In genomic region chr1:134641507-134641906, GRCm38 (mm10) we compare ENCODE assay signal across 10 mouse cellular contexts. TPM values are rescaled to one million over a fixed set of nuclear protein-coding genes. Genes with fewer than 3 reads are reported as not detected.
DNase-seq lines count a peak whose midpoint lies in the region; ATAC-seq and TF ChIP-seq lines count a peak whose summit lies in the region.
"Had no signal": no experiment of that assay in that cellular context is flagged by ENCODE, and none has a peak within 500 bp of the region (broad histone marks: within the 10 kb centered on the region; RNA-seq: fewer than 3 reads in every experiment).

No protein-coding gene starts in this region.

- H3K27ac ChIP-seq in kidney, embryonic 15.5 days = no peak overlapping the region
- no peak overlapping the region for H3K27ac ChIP-seq in forebrain, embryonic 10.5 days

- no peak overlapping the region for H3K9ac ChIP-seq in kidney, embryonic 15.5 days
- H3K9ac ChIP-seq: heart, embryonic 12.5 days had no signal

- H3K36me3 ChIP-seq in kidney, embryonic 15.5 days = no peaks in the 10 kb centered on the region
- peaks cover 2% of the 10 kb centered on the region; the same call in 1 of the 2 replicates for H3K36me3 ChIP-seq in E14TG2a.4 (ENCODE audit: insufficient read depth, low read length)
- H3K36me3 ChIP-seq in forebrain, embryonic 10.5 days (replicated peaks) = no peaks in the 10 kb centered on the region
- H3K36me3 ChIP-seq: heart, embryonic 12.5 days had no signal

- peaks cover 40% of the 10 kb centered on the region for H3K27me3 ChIP-seq in kidney, embryonic 15.5 days
- peaks cover 42% of the 10 kb centered on the region for H3K27me3 ChIP-seq in E14TG2a.4 (ENCODE audit: insufficient read depth, low read length)
- peaks cover 51% of the 10 kb centered on the region for H3K27me3 ChIP-seq in forebrain, embryonic 10.5 days (ENCODE audit: poor library complexity, severe bottlenecking)

- peak; percentile 28 for DNase-seq in adrenal gland, postnatal 10 days
- no peak for DNase-seq in adrenal gland, postnatal 4 days (ENCODE audit: low spot score in 2 of 2)
- DNase-seq in kidney, postnatal 4 days = peak; percentile 63 to 68
- DNase-seq in induced T-regulatory cell, adult 2 months (ENCODE audit: low read depth) = peak; percentile 28
- no peak for DNase-seq in forebrain, embryonic 10.5 days (ENCODE audit: extremely low spot score, low spot score)
- no peak for DNase-seq in layer of hippocampus, postnatal 25 days (ENCODE audit: extremely low spot score in 1 of 2, low spot score in 1 of 2)

- TF ChIP-seq CTCF in E14TG2a.4 (conservative IDR thresholded peaks at IDR 0.05; ENCODE audit: low read length) = peak; percentile 84

- ATAC-seq in kidney, embryonic 15.5 days (replicated peaks; ENCODE audit: low FRiP score) = no peak

- no peak overlapping the region for H3K4me3 ChIP-seq in kidney, embryonic 15.5 days (replicated peaks)
- H3K4me3 ChIP-seq in E14TG2a.4 (replicated peaks; ENCODE audit: low read length) = no peak overlapping the region
- no peak overlapping the region for H3K4me3 ChIP-seq in forebrain, embryonic 10.5 days
- H3K4me3 ChIP-seq: heart, embryonic 12.5 days had no signal

- WGBS in kidney, embryonic 15.5 days = 31% methylated on average over 3 of the region's 3 CpGs
- WGBS in forebrain, embryonic 10.5 days = 24% methylated on average over 3 of the region's 3 CpGs

- no peak overlapping the region for H3K4me2 ChIP-seq in kidney, embryonic 15.5 days
- H3K4me2 ChIP-seq: heart, embryonic 12.5 days had no signal

- H3K9me3 ChIP-seq in kidney, embryonic 15.5 days (replicated peaks) = no peaks in the 10 kb centered on the region
- no peaks in the 10 kb centered on the region for H3K9me3 ChIP-seq in E14TG2a.4 (ENCODE audit: low read length)
- no peaks in the 10 kb centered on the region for H3K9me3 ChIP-seq in forebrain, embryonic 10.5 days
- H3K9me3 ChIP-seq: heart, embryonic 12.5 days had no signal

- H3K4me1 ChIP-seq in kidney, embryonic 15.5 days = peaks cover 26% of the 10 kb centered on the region
- H3K4me1 ChIP-seq in E14TG2a.4 (replicated peaks; ENCODE audit: low read depth, low read length) = peaks cover 41% of the 10 kb centered on the region
- H3K4me1 ChIP-seq in forebrain, embryonic 10.5 days = peaks cover 24% of the 10 kb centered on the region

RNA-seq across cellular contexts. Expression of gene Syt2, which starts 5.0 kb away (rescaled TPM):
- total RNA-seq in adrenal gland, postnatal 10 days (2021) = 1 to 10 TPM; 1.3 to 5.2 TPM
- total RNA-seq in adrenal gland, postnatal 4 days (2021) = 1 to 10 TPM; 1.5 to 2.9 TPM
- 0.78 and 1.5 TPM in 2 replicates for polyA plus RNA-seq in kidney, embryonic 15.5 days (2015; fragmentation: Nextera tagmentation; extraction: Ambion mirVana)
- polyA plus RNA-seq in forebrain, embryonic 10.5 days (2016; fragmentation: Nextera tagmentation; extraction: Ambion mirVana) = 0.75 and 0.95 TPM in 2 replicates
- total RNA-seq in layer of hippocampus, postnatal 25 days (2021) = 10 to 100 TPM; 22.2 to 23.6 TPM
- total RNA-seq: neutrophil, adult 5-6 weeks had no signal

Comparison
In these comparisons a context has a peak if more than half of its experiments do, and no peak if none do; other contexts are left out.
1. DNase-seq: peak in adrenal gland, postnatal 10 days (single experiment), kidney, postnatal 4 days (2 of 2) and induced T-regulatory cell, adult 2 months (single experiment); none in adrenal gland, postnatal 4 days (0 of 2), forebrain, embryonic 10.5 days (single experiment) and layer of hippocampus, postnatal 25 days (0 of 2).